ENCODE assay signal across 8 mouse cellular contexts in genomic region chr9:120619709-120620408, GRCm38 (mm10). TPM values are rescaled to one million over a fixed set of nuclear protein-coding genes. Genes with fewer than 3 reads are reported as not detected.
DNase-seq lines count a peak whose midpoint lies in the region; ATAC-seq and TF ChIP-seq lines count a peak whose summit lies in the region.

No protein-coding gene starts in this region.

- H3K27ac ChIP-seq in lung, postnatal 0 days (ENCODE audit: low read length): no peak overlapping the region
- H3K27ac ChIP-seq in embryonic facial prominence, embryonic 10.5 days (replicated peaks): peak overlapping the region; percentile 78
- H3K27ac ChIP-seq in layer of hippocampus, adult 2 months: peak overlapping the region; percentile 93
- H3K27ac ChIP-seq in midbrain, embryonic 16.5 days (ENCODE audit: low read length): peak overlapping the region; percentile 87

- H3K4me2 ChIP-seq in lung, postnatal 0 days (replicated peaks; ENCODE audit: low read depth, low read length): 0 out of 2 replicates have a peak overlapping the region, but pooled peaks have one; percentile 3
- peak overlapping the region; percentile 43 for H3K4me2 ChIP-seq in midbrain, embryonic 16.5 days (ENCODE audit: low read length)

- H3K9me3 ChIP-seq in lung, postnatal 0 days (ENCODE audit: low read length): peaks cover 3% of the 10 kb centered on the region; the same call in 1 of the 2 replicates
- H3K9me3 ChIP-seq in embryonic facial prominence, embryonic 10.5 days: peaks cover 13% of the 10 kb centered on the region
- H3K9me3 ChIP-seq in midbrain, embryonic 16.5 days (replicated peaks; ENCODE audit: control insufficient read depth, low read length, poor library complexity, severe bottlenecking): peaks cover 5% of the 10 kb centered on the region

- TF ChIP-seq CTCF in lung, postnatal 0 days (IDR thresholded peaks at IDR 0.05): no peak
- no peak for TF ChIP-seq CTCF in layer of hippocampus, adult 2 months (conservative IDR thresholded peaks at IDR 0.05)

- no peak for ATAC-seq in lung, postnatal 0 days
- peak; percentile 94 for ATAC-seq in midbrain, embryonic 16.5 days

- no peaks in the 10 kb centered on the region for H3K27me3 ChIP-seq in lung, postnatal 0 days (replicated peaks; ENCODE audit: insufficient read depth, low read length)
- H3K27me3 ChIP-seq in embryonic facial prominence, embryonic 10.5 days (replicated peaks; ENCODE audit: low read depth, poor library complexity, severe bottlenecking): peaks cover 31% of the 10 kb centered on the region
- no peaks in the 10 kb centered on the region for H3K27me3 ChIP-seq in midbrain, embryonic 16.5 days (ENCODE audit: control insufficient read depth, insufficient read depth, low read depth, low read length)

- no peak overlapping the region for H3K9ac ChIP-seq in lung, postnatal 0 days (replicated peaks; ENCODE audit: low read depth)
- H3K9ac ChIP-seq in midbrain, embryonic 16.5 days (ENCODE audit: low read depth, low read length): peak overlapping the region; percentile 32

- TF ChIP-seq EP300 in lung, postnatal 0 days (IDR thresholded peaks at IDR 0.05): no peak

- no peak overlapping the region for H3K4me3 ChIP-seq in lung, postnatal 0 days (ENCODE audit: low read depth, low read length)
- H3K4me3 ChIP-seq in embryonic facial prominence, embryonic 10.5 days: peak overlapping the region; percentile 51
- H3K4me3 ChIP-seq in layer of hippocampus, adult 2 months: peak overlapping the region; percentile 43
- no peak overlapping the region for H3K4me3 ChIP-seq in midbrain, embryonic 16.5 days (ENCODE audit: low read depth, low read length)

- no peaks in the 10 kb centered on the region for H3K36me3 ChIP-seq in lung, postnatal 0 days (ENCODE audit: insufficient read depth, low read length)
- no peaks in the 10 kb centered on the region for H3K36me3 ChIP-seq in embryonic facial prominence, embryonic 10.5 days (replicated peaks)
- no peaks in the 10 kb centered on the region for H3K36me3 ChIP-seq in midbrain, embryonic 16.5 days (ENCODE audit: control insufficient read depth, insufficient read depth, low read length)

- H3K4me1 ChIP-seq in lung, postnatal 0 days (ENCODE audit: insufficient read depth, low read depth, low read length): no peaks in the 10 kb centered on the region
- H3K4me1 ChIP-seq in embryonic facial prominence, embryonic 10.5 days: peaks cover 21% of the 10 kb centered on the region
- peaks cover 15% of the 10 kb centered on the region for H3K4me1 ChIP-seq in midbrain, embryonic 16.5 days (ENCODE audit: control insufficient read depth, insufficient read depth, low read length)

- no peak for DNase-seq in lung, postnatal 0 days (ENCODE audit: low spot score)
- no peak for DNase-seq in lung, postnatal 25 days (ENCODE audit: low spot score)
- peak; percentile 73 for DNase-seq in embryonic facial prominence, embryonic 10.5 days (ENCODE audit: low spot score)
- peak; percentile 63 to 66 for DNase-seq in layer of hippocampus, adult 2 months (ENCODE audit: low spot score in 2 of 2)
- DNase-seq in spleen, postnatal 10 days (ENCODE audit: low spot score in 2 of 2): no peak
- no peak for DNase-seq in kidney, postnatal 14 days
- DNase-seq in adipocyte (ENCODE audit: low spot score): no peak

- 17% methylated on average over 26 of the region's 26 CpGs for WGBS in lung, postnatal 0 days
- 7% methylated on average over 26 of the region's 26 CpGs for WGBS in embryonic facial prominence, embryonic 10.5 days
- 4% methylated on average over 26 of the region's 26 CpGs for WGBS in midbrain, embryonic 16.5 days

RNA-seq across cellular contexts. Expression of gene Rpl14, which starts 48.6 kb away (rescaled TPM):
- 456 and 488 TPM in 2 replicates for polyA plus RNA-seq in lung, postnatal 0 days (2015; fragmentation: Nextera tagmentation; extraction: Ambion mirVana)
- polyA plus RNA-seq in embryonic facial prominence, embryonic 10.5 days (2016; fragmentation: Nextera tagmentation; extraction: Ambion mirVana): 810 and 834 TPM in 2 replicates
- total RNA-seq in layer of hippocampus, adult 2 months (2021): 100 to 1,000 TPM; 318 to 323 TPM
- polyA plus RNA-seq in midbrain, embryonic 16.5 days (2015; fragmentation: Nextera tagmentation; extraction: Ambion mirVana): 391 and 407 TPM in 2 replicates

Comparison
In these comparisons a context has a peak if more than half of its experiments do, and no peak if none do; other contexts are left out.
1. DNase-seq: peak in embryonic facial prominence, embryonic 10.5 days (single experiment) and layer of hippocampus, adult 2 months (2 of 2); none in lung, postnatal 0 days (single experiment), lung, postnatal 25 days (single experiment), spleen, postnatal 10 days (0 of 2), kidney, postnatal 14 days (single experiment) and adipocyte (single experiment).
2. H3K4me3 ChIP-seq: peak in embryonic facial prominence, embryonic 10.5 days (single experiment) and layer of hippocampus, adult 2 months (single experiment); none in lung, postnatal 0 days (single experiment) and midbrain, embryonic 16.5 days (single experiment).